Mouse (Mus musculus): ENCODE results near the gene Bola1.
A peak's percentile ranks its signal among the peaks of the same experiment; 100 is the strongest.
"Not testable (repeated sequence)": the region's sequence is repeated elsewhere in the genome, so short reads cannot be mapped to it uniquely, and the experiment has no call there.

Bola1 gene

DNA sequence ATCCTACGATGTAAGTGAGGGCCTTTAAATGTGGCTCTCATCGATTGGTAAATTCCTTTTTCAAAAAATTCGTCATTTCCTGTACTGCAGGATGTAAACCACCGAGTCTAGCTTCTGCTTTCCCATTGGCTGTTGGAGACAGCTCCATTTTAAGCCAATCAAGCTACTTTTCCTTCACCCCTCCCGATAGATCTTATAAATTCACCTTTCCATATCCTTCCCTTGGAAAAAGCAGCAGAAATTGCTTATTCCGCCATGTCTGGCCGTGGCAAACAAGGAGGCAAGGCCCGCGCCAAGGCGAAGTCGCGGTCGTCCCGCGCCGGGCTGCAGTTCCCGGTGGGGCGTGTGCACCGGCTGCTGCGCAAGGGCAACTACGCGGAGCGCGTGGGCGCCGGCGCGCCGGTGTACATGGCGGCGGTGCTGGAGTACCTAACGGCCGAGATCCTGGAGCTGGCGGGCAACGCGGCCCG, at the start of gene Bola1, which contains the start of gene Hist2h2ab:
Gene Bola1, minus strand, starts transcription at position 49 of the 470 bp plus-strand sequence.
Gene Hist2h2ab, plus strand, starts transcription at position 205 of the 470 bp plus-strand sequence.
- DNase-seq = peak; percentile 68 to 74

DNA sequence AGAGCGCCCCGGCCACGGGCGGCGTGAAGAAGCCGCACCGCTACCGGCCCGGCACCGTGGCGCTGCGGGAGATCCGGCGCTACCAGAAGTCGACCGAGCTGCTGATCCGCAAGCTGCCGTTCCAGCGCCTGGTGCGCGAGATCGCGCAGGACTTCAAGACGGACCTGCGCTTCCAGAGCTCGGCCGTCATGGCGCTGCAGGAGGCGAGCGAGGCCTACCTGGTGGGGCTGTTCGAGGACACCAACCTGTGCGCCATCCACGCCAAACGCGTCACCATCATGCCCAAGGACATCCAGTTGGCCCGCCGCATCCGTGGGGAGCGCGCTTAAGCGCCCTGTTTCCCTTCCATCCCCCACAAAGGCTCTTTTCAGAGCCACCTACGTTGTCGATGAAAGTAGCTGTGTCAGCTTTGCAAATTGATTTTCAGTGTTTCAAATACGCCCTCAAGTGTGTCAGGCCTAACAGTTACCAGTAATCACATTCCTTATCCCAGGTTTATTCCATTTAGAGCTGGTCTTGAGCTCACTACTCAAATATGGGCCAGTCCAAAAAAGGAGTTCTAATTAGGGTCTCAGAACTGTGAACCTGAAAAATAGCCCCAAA, 49.4 kb upstream of the Bola1 start:
- DNase-seq = not testable (repeated sequence)

DNA sequence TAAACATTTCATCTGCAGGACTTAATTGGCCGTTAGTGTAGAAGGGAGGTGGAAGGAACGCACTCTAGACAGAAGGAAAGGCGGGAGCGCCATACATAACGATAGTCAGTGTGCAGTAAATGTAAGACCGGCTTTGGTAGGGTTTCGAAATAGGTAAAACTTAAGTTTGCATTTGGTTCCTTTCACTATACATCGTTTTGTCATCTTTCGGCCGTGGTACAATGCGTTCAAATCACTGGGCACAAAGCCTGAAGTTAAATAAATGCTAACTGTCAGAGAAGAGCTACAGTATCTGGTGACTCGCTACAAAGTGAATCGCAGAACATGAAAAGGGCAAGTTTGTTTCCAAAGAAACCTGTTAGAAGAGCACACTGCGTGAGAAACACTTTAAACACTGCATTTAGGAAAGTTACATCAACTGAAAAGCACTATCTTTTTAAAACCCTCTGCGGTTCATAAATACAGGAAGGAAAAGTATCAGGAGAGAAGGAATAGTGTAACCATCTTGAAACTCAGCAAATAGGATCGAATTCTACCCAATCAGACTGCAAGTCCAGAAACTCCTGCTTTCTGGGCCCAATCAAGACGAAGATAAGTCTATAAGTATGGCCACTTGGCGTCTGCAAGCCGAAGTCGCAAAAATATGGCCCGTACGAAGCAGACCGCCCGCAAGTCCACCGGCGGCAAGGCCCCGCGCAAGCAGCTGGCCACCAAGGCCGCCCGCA, 48.7 kb upstream of the Bola1 start, which contains the start of gene Hist2h3b:
Gene Hist2h3b, plus strand, starts transcription at position 604 of the 725 bp plus-strand sequence.
- peak; percentile 78 to 84 for DNase-seq

DNA sequence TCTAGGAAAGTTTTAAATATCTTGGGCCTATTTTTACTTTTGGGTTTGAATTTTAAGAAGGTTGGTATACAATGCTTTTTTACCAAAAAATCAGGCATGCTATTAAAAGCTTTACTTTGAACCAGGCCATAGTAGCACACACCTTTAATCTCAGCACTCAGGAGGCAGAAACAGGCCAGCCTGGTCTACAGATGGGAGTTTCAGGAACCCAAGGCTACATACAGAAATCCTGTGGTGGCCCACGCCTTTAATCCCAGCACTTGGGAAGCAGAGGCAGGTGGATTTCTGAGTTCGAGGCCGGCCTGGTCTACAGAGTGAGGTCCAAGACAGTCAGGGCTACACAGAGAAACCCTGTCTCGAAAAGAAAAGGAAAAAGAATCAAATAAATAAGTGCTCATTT, 48.0 kb upstream of the Bola1 start:
- no peak for DNase-seq

DNA sequence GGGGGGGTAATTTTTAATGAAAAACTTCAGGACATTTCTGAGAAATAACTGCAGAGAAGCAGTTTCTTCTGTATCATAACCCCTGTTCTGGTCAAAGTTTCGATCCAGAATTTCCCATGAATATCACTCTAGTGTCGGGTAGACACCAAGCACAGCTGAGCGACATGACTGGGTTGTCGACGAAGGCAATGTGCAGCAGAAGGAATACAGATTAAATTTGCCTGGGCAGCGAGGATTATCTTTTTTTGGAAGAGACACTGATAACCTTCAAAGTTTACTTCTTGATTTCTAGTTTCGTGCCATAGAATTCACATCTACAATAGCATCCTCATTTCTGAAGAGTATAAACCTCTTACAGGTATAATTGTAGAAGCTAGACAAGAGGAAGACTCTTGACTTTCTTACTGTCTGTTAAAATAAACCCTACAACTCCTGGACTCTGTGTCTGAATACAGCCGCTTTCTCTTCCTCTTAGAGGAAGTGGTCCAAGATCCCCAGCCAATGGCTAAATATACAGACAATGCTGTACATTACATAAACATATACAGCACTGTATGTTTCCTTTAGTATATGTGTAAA, 46.7 kb upstream of the Bola1 start:
- no peak for DNase-seq

DNA sequence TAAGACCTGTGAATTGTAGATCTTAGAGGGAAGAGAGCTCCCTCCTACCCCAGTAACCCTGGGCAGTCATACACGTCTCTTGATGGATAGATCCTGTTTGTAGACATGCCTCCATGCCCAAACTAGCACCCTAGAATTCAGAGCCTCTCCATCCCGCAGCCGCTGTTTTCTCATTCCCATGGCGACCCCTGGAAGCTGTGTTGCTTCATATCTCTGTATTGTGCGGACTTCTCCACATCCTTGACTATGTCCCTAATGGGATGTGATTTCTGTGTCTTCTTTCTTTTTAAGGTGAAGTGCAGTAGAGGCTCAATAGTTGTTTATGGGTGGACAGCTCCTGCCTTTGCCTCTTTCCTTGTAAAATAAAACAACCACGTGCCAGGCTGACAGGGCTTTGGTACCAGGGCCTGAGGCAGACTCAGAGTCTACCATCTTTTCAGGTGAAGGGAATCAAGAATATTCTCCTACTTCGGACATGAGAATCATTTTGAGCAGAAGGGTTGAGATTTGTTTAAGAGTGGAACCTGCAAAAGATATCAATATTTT, 45.0 kb upstream of the Bola1 start:
- DNase-seq = no peak

DNA sequence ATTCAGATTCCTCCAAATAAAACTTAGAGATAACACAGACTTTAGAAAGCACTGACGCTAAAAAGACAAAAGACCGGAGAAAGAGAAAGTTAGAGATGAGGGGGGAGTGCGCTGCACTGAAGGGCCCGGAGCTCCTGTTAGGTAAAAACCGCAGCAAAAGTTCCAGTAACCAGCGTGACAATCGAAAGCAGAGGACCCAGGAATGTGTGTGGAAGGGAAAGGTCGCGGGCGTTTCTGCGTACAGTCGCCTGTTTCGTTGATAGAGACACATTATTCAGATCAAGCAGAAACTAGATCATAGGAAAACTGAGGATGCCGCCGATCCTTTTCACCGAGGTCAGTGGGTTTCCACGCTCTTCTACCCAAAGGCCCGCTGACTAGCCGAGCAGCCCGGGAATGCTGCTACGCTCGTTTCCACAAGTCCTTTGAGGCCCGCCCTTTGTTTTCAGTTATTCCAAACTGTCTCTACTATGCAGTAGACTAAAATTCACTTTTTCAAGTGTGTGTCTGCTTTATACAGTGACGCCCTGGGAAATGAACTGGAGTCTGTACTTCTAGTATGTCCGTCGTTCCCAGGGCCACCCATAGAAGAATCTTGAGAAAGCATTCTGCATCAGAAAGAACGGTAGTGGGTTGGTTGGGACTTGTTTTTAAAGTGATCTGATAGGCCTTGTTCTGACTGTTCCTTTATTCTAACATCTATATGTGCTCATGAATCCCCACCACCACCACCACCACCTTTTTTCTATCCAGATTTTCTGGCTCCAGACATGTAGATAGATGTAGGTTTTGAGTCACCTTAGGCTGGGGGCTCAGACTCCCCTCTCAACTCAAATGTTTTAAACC, 44.3 kb upstream of the Bola1 start:
- peak; percentile 36 to 62 for DNase-seq

DNA sequence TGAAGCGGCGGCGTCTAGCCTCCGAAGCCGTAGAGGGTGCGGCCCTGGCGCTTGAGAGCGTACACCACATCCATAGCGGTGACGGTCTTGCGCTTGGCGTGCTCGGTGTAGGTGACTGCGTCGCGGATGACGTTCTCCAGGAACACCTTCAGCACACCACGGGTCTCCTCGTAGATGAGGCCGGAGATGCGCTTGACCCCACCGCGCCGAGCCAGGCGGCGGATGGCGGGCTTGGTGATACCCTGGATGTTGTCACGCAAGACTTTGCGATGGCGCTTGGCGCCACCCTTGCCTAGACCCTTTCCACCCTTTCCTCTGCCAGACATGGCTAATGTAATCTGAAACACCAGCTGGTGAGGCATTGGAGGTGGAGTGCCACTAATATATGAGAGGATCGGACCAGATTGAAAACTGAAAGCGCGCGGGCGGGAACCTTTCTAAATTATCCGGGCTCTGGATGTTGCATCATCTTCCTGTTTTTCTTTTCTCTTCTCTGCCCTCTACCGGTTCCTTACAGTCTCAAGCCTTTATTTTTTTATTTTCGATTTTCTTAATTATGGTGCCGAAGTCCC, 43.6 kb upstream of the Bola1 start, which contains the start of gene Hist2h4:
Gene Hist2h4, minus strand, starts transcription at position 333 of the 572 bp plus-strand sequence.
- DNase-seq = peak; percentile 93 to 99

DNA sequence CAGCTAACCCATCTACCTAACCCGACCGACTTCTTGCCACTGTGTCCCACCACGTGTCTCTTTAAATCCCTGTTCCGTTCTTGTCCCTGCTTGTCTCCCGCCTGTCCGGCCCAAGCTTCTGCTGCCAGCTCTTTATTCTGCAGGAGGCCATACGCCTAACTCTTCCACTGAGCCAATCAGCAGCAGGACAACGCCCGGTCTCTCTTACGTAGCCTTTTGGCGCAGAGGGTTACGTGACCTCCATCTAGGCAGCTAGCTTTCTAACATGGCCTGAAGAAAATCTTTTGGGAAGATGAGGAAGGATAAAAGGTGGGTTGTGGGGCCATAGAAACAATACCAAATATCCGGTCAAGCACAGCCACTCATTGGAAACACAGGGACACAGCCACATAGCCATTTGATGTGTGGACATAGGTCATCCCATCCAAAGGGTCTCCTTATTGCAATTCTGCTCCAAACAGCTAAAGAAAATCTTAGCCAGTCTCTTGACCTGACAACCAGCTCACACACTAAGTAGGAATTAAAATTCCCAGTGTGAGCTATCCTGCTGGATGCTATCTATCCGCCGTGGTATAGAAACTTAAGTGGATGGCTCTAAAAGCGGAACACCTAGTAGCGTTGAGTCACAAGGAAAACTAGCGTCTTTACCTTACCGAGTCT, 42.8 kb upstream of the Bola1 start:
- DNase-seq = peak; percentile 88 to 91

DNA sequence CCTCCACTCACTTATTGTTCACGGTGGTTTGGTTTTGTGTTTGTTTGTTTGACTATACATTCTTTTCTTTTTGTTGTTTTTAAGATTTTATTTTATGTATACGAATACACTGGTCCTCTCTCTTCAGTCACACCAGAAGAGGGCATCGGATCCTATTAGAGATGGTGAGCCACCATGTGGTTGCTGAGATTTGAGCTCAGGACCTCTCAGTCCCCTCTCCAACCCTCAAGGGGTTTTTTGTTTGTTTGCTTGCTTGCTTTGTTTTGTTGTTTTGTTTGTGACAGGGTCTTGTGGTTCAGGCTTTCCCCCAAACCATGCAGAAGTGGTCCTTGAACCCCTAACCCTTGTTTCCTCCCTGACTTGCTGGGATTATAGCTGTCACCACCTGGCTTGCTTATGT, 42.1 kb upstream of the Bola1 start:
- no peak for DNase-seq

DNA sequence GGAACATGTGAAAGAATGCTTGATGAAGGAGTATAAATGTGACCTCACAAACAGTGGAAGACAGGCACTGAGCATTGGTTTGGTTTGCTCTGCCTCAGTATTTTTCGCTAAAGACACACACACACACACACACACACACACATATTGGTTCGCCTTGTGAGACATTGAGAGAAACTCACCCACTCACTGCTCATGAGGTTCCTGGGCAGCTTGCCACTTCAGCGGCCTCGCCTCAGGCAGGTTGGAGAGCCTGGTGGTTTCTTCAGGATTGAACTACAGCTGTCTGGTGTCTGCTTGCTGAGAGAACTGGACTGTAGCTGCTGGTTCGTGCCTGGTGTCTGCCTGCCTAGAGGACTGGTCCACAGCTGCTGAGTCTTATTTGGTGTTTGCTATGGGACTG, 40.7 kb upstream of the Bola1 start:
- DNase-seq = no peak

DNA sequence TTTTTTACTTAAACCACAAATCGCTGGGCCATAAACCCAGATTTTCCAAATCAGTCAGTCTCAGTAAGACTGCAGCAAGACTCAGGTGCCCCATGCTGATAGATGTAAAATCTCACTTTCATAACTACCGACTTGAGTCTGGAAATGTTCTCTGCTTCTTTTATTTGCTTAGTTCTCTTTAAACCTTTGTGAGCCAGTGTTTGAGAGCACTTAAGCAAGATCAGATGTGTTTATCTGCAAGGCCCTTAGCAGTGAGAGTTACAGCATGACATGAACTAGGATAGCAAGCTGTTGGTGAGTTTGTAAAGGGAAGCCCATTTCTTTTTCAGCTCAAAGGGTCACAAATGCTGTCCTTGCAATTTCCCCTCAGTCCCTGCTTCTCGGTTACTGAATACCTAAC, 37.7 kb upstream of the Bola1 start:
- no peak for DNase-seq

DNA sequence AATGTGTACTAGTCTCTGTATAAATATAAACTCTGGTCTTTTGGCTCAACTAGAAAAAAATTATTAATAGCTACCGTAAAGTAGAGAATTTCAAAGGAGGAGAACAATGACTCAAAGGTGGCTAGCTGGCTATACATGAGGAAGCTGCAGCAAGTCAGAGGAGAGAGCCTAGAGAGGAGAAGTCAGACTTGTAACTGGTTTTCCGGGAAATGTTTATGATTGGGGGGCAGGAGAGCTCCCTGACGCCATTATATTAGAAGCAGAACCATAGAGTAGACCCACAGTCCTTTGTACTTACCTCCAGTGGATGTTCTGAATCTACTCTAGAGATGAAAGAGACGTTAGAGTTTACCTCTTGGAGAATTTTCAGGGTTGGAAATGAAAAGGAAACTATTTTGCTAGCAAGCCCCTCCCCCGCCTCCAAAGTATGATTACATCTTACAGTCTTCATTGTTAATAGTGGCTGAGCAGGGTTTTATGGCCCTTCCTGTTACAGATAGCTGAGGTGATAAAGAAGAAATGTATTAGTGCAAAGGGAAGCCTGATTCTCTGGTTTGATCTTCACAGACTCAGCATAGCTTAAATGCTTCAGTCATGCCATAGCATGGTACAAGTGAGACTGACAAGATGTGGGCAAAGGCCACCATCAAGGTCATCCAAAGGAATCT, 36.6 kb upstream of the Bola1 start:
- no peak for DNase-seq

DNA sequence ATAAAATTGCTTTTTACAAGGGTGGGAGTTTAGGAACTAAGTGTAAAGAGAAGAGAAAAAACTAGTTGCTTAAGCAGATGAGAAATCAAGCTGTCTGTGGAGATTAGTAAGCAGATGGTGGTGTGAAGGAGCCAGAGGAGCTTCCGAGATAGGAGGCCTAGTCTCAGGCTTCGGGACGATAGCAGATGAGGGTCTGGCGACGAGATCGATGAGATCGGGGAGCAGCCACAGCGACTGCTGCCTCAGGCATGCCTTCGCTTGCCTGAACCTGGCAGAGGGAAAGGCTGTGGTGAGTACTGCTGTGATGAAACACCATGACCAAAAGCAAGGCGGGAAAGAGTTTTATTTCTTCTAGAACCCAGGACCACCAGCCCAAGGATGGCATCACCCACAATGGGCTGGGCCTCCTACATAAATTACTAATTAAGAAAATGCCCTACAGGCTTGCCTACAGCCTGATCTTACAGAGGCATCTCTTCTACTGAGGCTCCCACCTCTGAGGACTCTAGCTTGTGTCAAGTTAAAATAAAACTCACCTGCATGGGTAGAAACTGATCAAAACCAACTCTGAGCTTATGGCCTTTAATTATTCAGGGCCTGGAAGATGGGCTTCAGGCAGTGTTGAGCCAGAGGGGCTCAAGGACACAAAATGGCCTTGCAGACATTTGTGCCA, 35.3 kb upstream of the Bola1 start:
- no peak for DNase-seq

DNA sequence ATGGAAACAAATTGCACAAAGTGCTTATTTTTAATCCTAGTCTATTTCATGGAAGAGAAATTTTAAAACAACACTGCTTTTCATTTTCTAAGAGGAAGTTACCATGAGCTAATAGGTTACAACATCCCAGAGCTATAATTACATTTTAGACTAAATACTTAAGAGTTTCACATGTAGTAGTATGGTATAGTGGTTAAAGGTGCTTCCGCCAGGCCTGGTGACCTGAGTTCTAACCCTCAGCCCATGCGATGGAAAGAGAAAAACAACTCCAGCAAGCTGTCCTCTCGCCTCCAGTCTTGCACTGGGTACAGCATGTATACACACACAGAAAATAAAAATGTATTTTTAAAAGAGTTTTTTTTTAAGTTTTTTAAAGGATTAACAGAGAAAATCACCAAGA, 32.3 kb upstream of the Bola1 start:
- no peak for DNase-seq

DNA sequence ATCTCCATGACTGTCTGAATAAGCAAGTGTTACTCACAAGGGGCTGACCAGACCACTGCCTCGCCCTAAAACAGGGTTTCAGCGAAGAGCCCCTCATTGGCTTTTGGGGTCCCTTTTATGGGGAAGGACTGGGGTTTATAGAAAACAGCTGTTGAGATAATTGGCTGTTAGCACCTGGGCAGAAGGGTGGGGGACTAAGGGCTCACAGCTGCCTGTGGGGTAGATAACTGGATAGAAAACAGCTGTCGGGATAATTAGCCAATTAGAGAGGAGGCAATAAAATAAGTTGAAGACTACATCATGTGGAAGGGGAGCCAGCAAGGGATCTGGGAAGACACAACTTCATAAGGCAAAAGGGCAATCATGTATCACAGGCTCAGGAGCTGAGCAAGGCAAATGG, 31.4 kb upstream of the Bola1 start:
- DNase-seq = no peak

DNA sequence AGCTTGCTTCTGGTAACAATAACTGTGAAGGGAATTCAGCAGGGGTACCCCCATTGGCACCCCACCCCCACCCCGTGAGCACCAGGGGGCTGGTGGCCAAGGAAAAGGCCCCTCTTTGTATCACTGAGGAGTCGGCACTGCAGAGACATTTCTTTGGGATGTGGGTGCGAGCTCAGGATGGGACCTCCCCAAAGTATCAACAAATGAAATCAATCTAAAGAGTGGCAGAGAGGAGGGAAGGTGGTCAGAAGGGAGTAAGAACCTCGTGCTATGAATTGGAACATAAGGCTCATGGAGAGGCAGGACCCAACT, 29.5 kb upstream of the Bola1 start:
- DNase-seq = no peak

DNA sequence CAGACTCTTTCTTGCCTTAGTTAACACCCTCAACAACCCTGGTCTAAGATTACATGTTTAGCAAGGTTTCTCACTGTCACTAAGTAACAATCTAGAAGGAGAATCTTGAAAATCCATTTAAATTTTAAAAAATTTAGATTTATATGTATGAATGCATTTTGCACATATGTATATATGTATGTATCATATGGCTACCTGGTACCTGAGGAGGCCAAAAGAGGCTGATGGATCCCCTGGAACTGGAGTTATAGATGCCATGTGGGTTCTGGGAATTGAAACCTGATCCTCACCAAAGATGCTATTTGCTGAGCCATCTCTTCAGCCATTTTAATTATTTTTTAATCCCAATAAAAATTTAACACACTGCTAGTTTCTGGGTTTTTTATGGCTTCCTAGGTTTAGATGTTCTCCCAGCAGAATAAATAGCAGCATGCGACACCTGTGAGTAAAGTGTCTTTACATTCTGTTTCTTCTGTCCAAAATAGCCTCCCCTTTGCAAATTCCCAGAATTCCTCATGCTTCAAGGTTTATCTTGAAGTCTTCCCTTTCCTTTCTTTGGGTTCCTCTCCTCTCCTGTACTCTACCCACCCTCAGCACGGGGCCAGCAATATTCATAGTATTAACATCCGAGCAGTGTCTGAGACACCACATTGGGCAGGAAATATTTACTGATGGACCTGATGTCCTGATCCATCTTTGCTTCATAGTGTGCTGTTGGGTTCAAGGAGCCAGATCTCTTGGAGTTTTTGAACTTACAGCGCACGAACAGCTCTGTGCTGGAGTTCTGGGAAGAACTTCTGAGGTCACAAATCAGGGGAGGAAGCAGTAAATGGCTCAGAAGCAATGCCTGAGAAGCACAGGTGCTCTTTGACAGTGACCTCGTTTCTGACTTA, 28.9 kb upstream of the Bola1 start:
- no peak for DNase-seq

DNA sequence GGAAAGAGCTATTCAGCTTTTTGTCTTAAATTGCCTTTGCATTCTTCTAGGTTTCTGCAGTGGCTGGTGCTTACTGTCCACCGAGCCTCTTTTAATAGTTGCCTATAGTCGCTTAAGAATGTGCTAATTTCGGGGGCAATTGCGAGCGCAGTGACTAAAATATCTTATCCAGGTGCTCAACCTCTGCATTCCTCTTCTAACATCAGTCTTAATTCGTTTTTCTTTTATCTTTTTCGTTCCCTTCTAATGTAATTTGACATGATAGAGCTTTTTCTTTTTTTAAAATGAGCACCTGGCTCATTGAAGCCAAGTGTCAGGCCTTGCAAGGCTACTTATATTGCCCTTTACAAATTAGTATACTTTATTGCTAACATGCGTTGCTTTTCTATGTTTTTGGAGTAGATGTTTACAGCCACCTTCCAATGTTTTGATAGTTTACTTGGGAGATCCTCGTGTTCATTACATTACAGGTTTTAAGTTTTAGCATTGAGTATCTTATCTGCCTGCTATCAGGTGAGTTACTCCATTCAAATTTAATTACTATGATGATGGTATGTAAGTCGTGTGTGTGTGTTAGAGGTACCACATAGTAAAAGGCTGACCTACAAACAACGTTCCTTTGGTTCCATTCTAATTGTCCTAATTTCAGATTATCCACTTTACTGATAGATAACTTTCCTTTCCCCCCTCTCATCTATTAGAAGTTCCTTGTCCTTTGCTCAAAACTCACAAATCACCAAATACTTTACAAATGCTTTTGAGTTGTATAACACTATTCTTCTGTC, 28.0 kb upstream of the Bola1 start:
- no peak for DNase-seq
